Mouse (Mus musculus) myocyte (in vitro differentiated cells): ENCODE measurements around the gene Srek1ip1. TPM values are rescaled to one million over a fixed set of nuclear protein-coding genes. Genes with fewer than 3 reads are reported as not detected.

Experiments
- H3K27me3 ChIP-seq: one replicate; pipeline ENCODE4 v1.6.1; 2011; ENCODE audit not compliant: control insufficient read depth, insufficient read depth, insufficient read length
- H3K36me3 ChIP-seq: one replicate; pipeline ENCODE4 v1.6.1; 2011; ENCODE audit not compliant: control insufficient read depth, insufficient read depth
- H3K4me2 ChIP-seq: one replicate; pipeline ENCODE4 v1.6.1; 2011; ENCODE audit warnings: low read depth, control low read depth
- H3K4me3 ChIP-seq: one replicate; pipeline ENCODE4 v1.5.1; 2011; ENCODE audit warnings: mild to moderate bottlenecking, control low read depth, moderate library complexity
- H3K79me2 ChIP-seq: one replicate; pipeline ENCODE4 v1.6.1; 2011; ENCODE audit not compliant: control insufficient read depth, insufficient read depth
- H3ac ChIP-seq: one replicate; pipeline ENCODE4 v1.6.1; 2011; ENCODE audit not compliant: control insufficient read depth, insufficient read length
- CEBPB ChIP-seq: IDR thresholded peaks from 2 replicates; pipeline ENCODE4 v1.6.1; 2011; ENCODE audit warnings: mild to moderate bottlenecking, moderate library complexity; ENCODE audit not compliant: poor library complexity, insufficient read depth, severe bottlenecking
- E2F4 ChIP-seq: IDR thresholded peaks from one replicate; pipeline ENCODE4 v1.6.1; 2011; ENCODE audit warnings: mild to moderate bottlenecking, control low read depth, moderate library complexity; ENCODE audit not compliant: insufficient read depth
- MAX ChIP-seq: IDR thresholded peaks from one replicate; pipeline ENCODE4 v1.6.1; 2011; ENCODE audit warnings: low read depth, mild to moderate bottlenecking, control low read depth
- MYOD1 ChIP-seq, 3 experiments: IDR thresholded peaks; one replicate each; pipeline ENCODE4 v1.6.1; 2011; ENCODE audit warnings: control low read depth in 2 of 3, low read depth in 2 of 3, mild to moderate bottlenecking in 2 of 3, moderate library complexity in 1 of 3; ENCODE audit not compliant: insufficient read length in 2 of 3, control insufficient read depth in 1 of 3
- MYOG ChIP-seq, 3 experiments: IDR thresholded peaks; one replicate each; pipeline ENCODE4 v1.6.1; 2011; ENCODE audit warnings: control low read depth in 2 of 3, low read depth in 2 of 3, mild to moderate bottlenecking in 2 of 3; ENCODE audit not compliant: insufficient read length in 2 of 3, control insufficient read depth in 1 of 3, insufficient read depth in 1 of 3
- POLR2A ChIP-seq: IDR thresholded peaks from one replicate; pipeline ENCODE4 v1.6.1; 2011; ENCODE audit warnings: low read depth, mild to moderate bottlenecking, control low read depth, moderate library complexity; ENCODE audit not compliant: insufficient read length
- POLR2AphosphoS2 ChIP-seq: IDR thresholded peaks from one replicate; pipeline ENCODE4 v1.6.1; 2011; ENCODE audit warnings: low read depth, control low read depth; ENCODE audit not compliant: insufficient read length
- REST ChIP-seq: IDR thresholded peaks from one replicate; pipeline ENCODE4 v1.6.1; 2011; ENCODE audit warnings: mild to moderate bottlenecking, control low read depth, moderate library complexity; ENCODE audit not compliant: insufficient read depth, insufficient read length
- SRF ChIP-seq: IDR thresholded peaks from one replicate; pipeline ENCODE4 v1.6.1; 2011; ENCODE audit warnings: low read depth; ENCODE audit not compliant: control insufficient read depth, insufficient read length
- TCF12 ChIP-seq: IDR thresholded peaks from one replicate; pipeline ENCODE4 v1.6.1; 2011; ENCODE audit warnings: mild to moderate bottlenecking, control low read depth; ENCODE audit not compliant: poor library complexity, insufficient read depth, severe bottlenecking
- TCF3 ChIP-seq: IDR thresholded peaks from one replicate; pipeline ENCODE4 v1.6.1; 2011; ENCODE audit warnings: low read depth, control low read depth; ENCODE audit not compliant: insufficient read length
- USF1 ChIP-seq: IDR thresholded peaks from one replicate; pipeline ENCODE4 v1.6.1; 2011; ENCODE audit warnings: low read depth, mild to moderate bottlenecking, control low read depth, moderate library complexity
- polyA plus RNA-seq: library from polyadenylated mRNA; unstranded; fragments of >200 nt; fragmentation: generic; extraction: Trizol; gene quantifications from one replicate; pipeline ENCODE4 v1.2.1, GENCODE M21; 2012; ENCODE audit warnings: missing spikeins

The Srek1ip1 gene
- polyA plus RNA-seq, 1 experiment: 7.2 TPM

DNA sequence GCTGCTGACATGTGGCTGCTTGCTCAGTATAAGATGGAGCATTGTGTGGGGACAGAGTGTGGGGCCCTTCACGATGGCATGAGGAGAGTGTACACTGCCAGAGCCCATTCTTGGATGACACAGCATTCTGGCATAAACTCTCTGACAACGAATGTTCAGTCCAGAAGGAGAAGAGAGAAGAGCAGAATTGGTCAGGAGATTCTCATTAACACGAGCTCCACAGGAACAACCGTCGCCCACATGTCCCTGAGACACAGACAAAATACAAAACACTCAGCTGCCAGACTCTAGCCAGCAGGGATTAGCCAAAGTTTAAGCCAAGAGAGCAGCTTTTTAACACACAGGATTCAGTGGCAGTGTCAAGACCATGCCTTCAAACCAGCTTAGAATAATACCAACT, 74.4 kb downstream of the Srek1ip1 start:
- H3K79me2 ChIP-seq: no peaks in the 10 kb centered on the region
- H3K4me2 ChIP-seq: no peak overlapping the region
- peaks cover 13% of the 10 kb centered on the region for H3K27me3 ChIP-seq
- TF ChIP-seq POLR2AphosphoS2: no peak
- TF ChIP-seq MAX: no peak
- no peak for TF ChIP-seq TCF12
- no peak for TF ChIP-seq SRF
- TF ChIP-seq MYOG (IDR thresholded peaks at IDR 0.05; ENCODE audit: control insufficient read depth in 1 of 3, insufficient read depth in 1 of 3, insufficient read length in 2 of 3, low read depth in 2 of 3): no peak
- no peak for TF ChIP-seq CEBPB
- TF ChIP-seq REST: no peak
- TF ChIP-seq MYOD1 (IDR thresholded peaks at IDR 0.05; ENCODE audit: control insufficient read depth in 1 of 3, insufficient read length in 2 of 3, low read depth in 2 of 3): no peak
- no peak for TF ChIP-seq TCF3
- no peak for TF ChIP-seq POLR2A
- no peak for TF ChIP-seq E2F4
- no peak for TF ChIP-seq USF1
- H3ac ChIP-seq: no peak overlapping the region
- H3K36me3 ChIP-seq: no peaks in the 10 kb centered on the region
- H3K4me3 ChIP-seq: no peak overlapping the region

DNA sequence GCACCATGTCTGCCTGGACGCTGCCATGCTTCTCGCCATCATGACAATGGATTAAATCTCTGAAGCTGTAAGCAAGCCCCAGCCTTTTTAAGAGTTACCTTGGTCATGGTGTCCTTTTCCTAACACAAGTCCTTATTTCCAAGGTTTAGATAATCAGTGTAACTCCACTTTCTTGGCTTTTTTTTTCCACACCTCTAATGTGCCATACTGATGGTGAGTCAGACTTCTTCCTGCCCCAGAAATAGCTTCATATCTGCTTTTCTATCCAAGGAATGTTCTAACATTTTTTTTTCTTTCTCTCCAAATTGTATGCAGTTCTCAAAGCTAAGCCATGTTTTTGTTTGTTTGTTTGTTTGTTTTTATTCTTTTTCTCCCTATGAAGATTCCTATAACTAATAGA, 77.6 kb downstream of the Srek1ip1 start:
- Histone ChIP-seq H3ac (no peak overlapping the region), H3K27me3 (peaks cover 3% of the 10 kb centered on the region), H3K36me3 (no peaks in the 10 kb centered on the region), H3K4me3 (no peak overlapping the region), H3K4me2 (no peak overlapping the region), H3K79me2 (no peaks in the 10 kb centered on the region)
- TF ChIP-seq POLR2A: no peak
- no peak for TF ChIP-seq MYOG (IDR thresholded peaks at IDR 0.05; ENCODE audit: control insufficient read depth in 1 of 3, insufficient read depth in 1 of 3, insufficient read length in 2 of 3, low read depth in 2 of 3)
- TF ChIP-seq CEBPB: no peak
- no peak for TF ChIP-seq MYOD1 (IDR thresholded peaks at IDR 0.05; ENCODE audit: control insufficient read depth in 1 of 3, insufficient read length in 2 of 3, low read depth in 2 of 3)
- no peak for TF ChIP-seq E2F4
- no peak for TF ChIP-seq TCF3
- TF ChIP-seq SRF: no peak
- TF ChIP-seq TCF12: no peak
- TF ChIP-seq MAX: no peak
- TF ChIP-seq POLR2AphosphoS2: no peak
- TF ChIP-seq USF1: no peak
- no peak for TF ChIP-seq REST

DNA sequence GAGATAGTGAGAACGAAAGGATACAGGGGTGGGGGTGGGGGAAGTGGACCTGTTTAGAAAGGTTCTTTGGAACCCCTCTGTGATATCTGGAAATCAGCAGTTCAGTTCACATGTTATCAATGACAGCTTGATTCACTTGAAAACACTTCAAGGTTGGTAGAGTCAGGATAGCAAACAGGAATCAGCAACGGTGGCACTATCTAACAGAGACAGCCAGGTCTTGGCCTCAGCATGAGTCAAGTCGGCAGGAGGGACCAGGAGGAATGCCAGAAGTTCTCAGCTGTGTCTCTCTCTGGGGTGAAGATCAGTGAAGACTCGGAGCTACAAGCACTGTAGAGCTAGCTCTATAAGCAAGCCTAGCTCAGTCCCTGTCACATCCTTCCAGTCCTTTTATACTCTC, 86.2 kb downstream of the Srek1ip1 start:
- no peak overlapping the region for H3K4me3 ChIP-seq
- peaks cover 4% of the 10 kb centered on the region for H3K27me3 ChIP-seq
- H3K4me2 ChIP-seq: no peak overlapping the region
- H3K36me3 ChIP-seq: no peaks in the 10 kb centered on the region
- H3K79me2 ChIP-seq: no peaks in the 10 kb centered on the region
- no peak for TF ChIP-seq REST
- TF ChIP-seq MAX: no peak
- TF ChIP-seq USF1: no peak
- TF ChIP-seq SRF: no peak
- TF ChIP-seq TCF12: no peak
- no peak for TF ChIP-seq CEBPB
- TF ChIP-seq POLR2AphosphoS2: no peak
- no peak for TF ChIP-seq POLR2A
- no peak for TF ChIP-seq MYOD1 (IDR thresholded peaks at IDR 0.05; ENCODE audit: control insufficient read depth in 1 of 3, insufficient read length in 2 of 3, low read depth in 2 of 3)
- no peak for TF ChIP-seq TCF3
- no peak overlapping the region for H3ac ChIP-seq

DNA sequence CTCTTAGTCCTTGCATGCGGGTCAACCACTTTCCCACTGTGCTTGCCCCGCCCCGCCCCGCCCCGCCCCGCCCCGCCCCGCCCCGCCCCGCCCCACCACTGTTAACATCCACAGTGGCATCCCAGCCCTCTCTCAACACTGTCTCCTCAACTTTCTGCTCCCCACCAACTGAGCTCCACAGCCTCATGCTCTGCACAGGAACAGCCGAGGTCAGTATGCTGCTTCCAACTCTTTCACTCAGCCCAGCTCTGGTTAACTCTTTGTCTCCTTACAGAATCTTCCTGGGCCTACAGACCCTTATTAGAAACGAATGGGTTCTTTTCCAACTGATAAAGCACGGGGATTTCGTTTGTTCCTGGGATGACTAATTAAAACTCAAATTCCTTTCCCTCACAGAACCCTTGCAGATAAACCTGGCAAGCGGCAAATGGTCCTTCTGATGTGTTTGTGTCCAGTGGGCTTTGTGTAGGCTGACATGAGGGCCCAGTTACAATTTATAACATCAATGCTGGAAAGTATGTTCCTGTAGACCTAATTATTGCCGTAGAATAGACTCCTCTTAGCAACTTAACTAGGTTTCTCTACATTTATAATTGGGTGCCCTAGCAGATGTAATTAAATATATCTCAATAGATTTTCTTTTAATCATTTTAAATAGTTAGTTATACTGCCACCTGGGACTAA, 91.4 kb downstream of the Srek1ip1 start:
- no peaks in the 10 kb centered on the region for H3K79me2 ChIP-seq
- TF ChIP-seq TCF3 (no peak), POLR2AphosphoS2 (no peak), SRF (no peak), MYOG (IDR thresholded peaks at IDR 0.05; ENCODE audit: control insufficient read depth in 1 of 3, insufficient read depth in 1 of 3, insufficient read length in 2 of 3, low read depth in 2 of 3) (no peak), TCF12 (no peak), POLR2A (no peak), REST (no peak), CEBPB (no peak), MYOD1 (IDR thresholded peaks at IDR 0.05; ENCODE audit: control insufficient read depth in 1 of 3, insufficient read length in 2 of 3, low read depth in 2 of 3) (no peak), MAX (no peak), USF1 (no peak), E2F4 (no peak)
- no peak overlapping the region for H3K4me3 ChIP-seq
- H3K36me3 ChIP-seq: no peaks in the 10 kb centered on the region
- H3K4me2 ChIP-seq: no peak overlapping the region
- H3ac ChIP-seq: no peak overlapping the region
- peaks cover 4% of the 10 kb centered on the region for H3K27me3 ChIP-seq
